Mouse (Mus musculus): Measurements from ENCODE around the gene 4930432K21Rik. TPM values are rescaled to one million over a fixed set of nuclear protein-coding genes. Genes with fewer than 3 reads are reported as not detected.
A peak's percentile ranks its signal among the peaks of the same experiment; 100 is the strongest.

The 4930432K21Rik gene
- total and polyA plus RNA-seq, 2 experiments from 2014 or later, result 2.7 to 5.9 TPM

GRCm38 (mm10) chr8:84200652-84201544 lies 53.1 kb downstream of the 4930432K21Rik start:
- DNase-seq (ENCODE audit: low spot score), result peak; percentile 60

GRCm38 (mm10) chr8:84201545-84202245 lies 53.9 kb downstream of the 4930432K21Rik start:
- peak; percentile 23 for DNase-seq (ENCODE audit: low spot score)
- H3K27ac ChIP-seq, result peak overlapping the region; percentile 80

More at GRCm38 (mm10) chr8:84200652-84201544, 53.1 kb downstream of the 4930432K21Rik start:
- peak overlapping the region; percentile 47 for H3K4me3 ChIP-seq (ENCODE audit: low read length)
- no peak for TF ChIP-seq CTCF (IDR thresholded peaks at IDR 0.05; ENCODE audit: low read depth)
- peaks cover 25% of the 10 kb centered on the region for H3K4me1 ChIP-seq (ENCODE audit: insufficient read depth, low read length)
- H3K4me2 ChIP-seq (ENCODE audit: low read depth, low read length), result peak overlapping the region; percentile 76
- H3K9me3 ChIP-seq (ENCODE audit: low read length), result no peaks in the 10 kb centered on the region
- H3K27me3 ChIP-seq (ENCODE audit: insufficient read depth, low read length), result no peaks in the 10 kb centered on the region
- no peak for ATAC-seq
- peak overlapping the region; percentile 51 for H3K9ac ChIP-seq (replicated peaks; ENCODE audit: low read length)
- no peaks in the 10 kb centered on the region for H3K36me3 ChIP-seq (ENCODE audit: insufficient read depth, low read length)
- WGBS, result 12% methylated on average over 46 of the region's 70 CpGs
- peak overlapping the region; percentile 80 for H3K27ac ChIP-seq

GRCm38 (mm10) chr8:84202466-84202865 lies 54.6 kb downstream of the 4930432K21Rik start:
- no peak overlapping the region for H3K9ac ChIP-seq (replicated peaks; ENCODE audit: low read length)

More at GRCm38 (mm10) chr8:84201545-84202245, 53.9 kb downstream of the 4930432K21Rik start:
- no peaks in the 10 kb centered on the region for H3K36me3 ChIP-seq (ENCODE audit: insufficient read depth, low read length)
- TF ChIP-seq CTCF (IDR thresholded peaks at IDR 0.05; ENCODE audit: low read depth), result no peak
- H3K27me3 ChIP-seq (ENCODE audit: insufficient read depth, low read length), result no peaks in the 10 kb centered on the region
- H3K9ac ChIP-seq (replicated peaks; ENCODE audit: low read length), result peak overlapping the region; percentile 51
- H3K9me3 ChIP-seq (ENCODE audit: low read length), result no peaks in the 10 kb centered on the region
- peak overlapping the region; percentile 47 for H3K4me3 ChIP-seq (ENCODE audit: low read length)
- ATAC-seq, result no peak
- peaks cover 25% of the 10 kb centered on the region for H3K4me1 ChIP-seq (ENCODE audit: insufficient read depth, low read length)
- peak overlapping the region; percentile 76 for H3K4me2 ChIP-seq (ENCODE audit: low read depth, low read length)
- WGBS, result 44% methylated on average over 15 of the region's 15 CpGs

GRCm38 (mm10) chr8:84202938-84203917 lies 55.4 kb downstream of the 4930432K21Rik start:
- Histone ChIP-seq H3K4me3 (ENCODE audit: low read length) (peak overlapping the region; percentile 34), H3K4me1 (ENCODE audit: insufficient read depth, low read length) (peaks cover 24% of the 10 kb centered on the region), H3K27me3 (ENCODE audit: insufficient read depth, low read length) (no peaks in the 10 kb centered on the region), H3K9me3 (ENCODE audit: low read length) (no peaks in the 10 kb centered on the region), H3K4me2 (ENCODE audit: low read depth, low read length) (peak overlapping the region; percentile 76), H3K9ac (replicated peaks; ENCODE audit: low read length) (peak overlapping the region; percentile 49), H3K36me3 (ENCODE audit: insufficient read depth, low read length) (no peaks in the 10 kb centered on the region), H3K27ac (peak overlapping the region; percentile 83)
- ATAC-seq (peak; percentile 35), DNase-seq (ENCODE audit: low spot score) (peak; percentile 68)
- 9% methylated on average over 33 of the region's 34 CpGs for WGBS
- no peak for TF ChIP-seq CTCF (IDR thresholded peaks at IDR 0.05; ENCODE audit: low read depth)

More at GRCm38 (mm10) chr8:84202466-84202865, 54.6 kb downstream of the 4930432K21Rik start:
- H3K27ac ChIP-seq, result no peak overlapping the region; the same call in 1 of the 2 replicates
- no peaks in the 10 kb centered on the region for H3K36me3 ChIP-seq (ENCODE audit: insufficient read depth, low read length)
- no peak for DNase-seq (ENCODE audit: low spot score)
- no peak overlapping the region for H3K4me3 ChIP-seq (ENCODE audit: low read length)
- H3K9me3 ChIP-seq (ENCODE audit: low read length), result no peaks in the 10 kb centered on the region
- WGBS, result 79% methylated on average over 9 of the region's 9 CpGs
- H3K27me3 ChIP-seq (ENCODE audit: insufficient read depth, low read length), result no peaks in the 10 kb centered on the region
- TF ChIP-seq CTCF (IDR thresholded peaks at IDR 0.05; ENCODE audit: low read depth), result no peak
- ATAC-seq, result no peak
- peaks cover 25% of the 10 kb centered on the region for H3K4me1 ChIP-seq (ENCODE audit: insufficient read depth, low read length)
- H3K4me2 ChIP-seq (ENCODE audit: low read depth, low read length), result peak overlapping the region; percentile 76

- Histone ChIP-seq H3K4me3 (ENCODE audit: low read length) (peak overlapping the region; percentile 34), H3K9me3 (ENCODE audit: low read length) (no peaks in the 10 kb centered on the region), H3K27me3 (ENCODE audit: insufficient read depth, low read length) (no peaks in the 10 kb centered on the region), H3K4me1 (ENCODE audit: insufficient read depth, low read length) (peaks cover 25% of the 10 kb centered on the region), H3K36me3 (ENCODE audit: insufficient read depth, low read length) (no peaks in the 10 kb centered on the region), H3K4me2 (ENCODE audit: low read depth, low read length) (peak overlapping the region; percentile 76), H3K27ac (peak overlapping the region; percentile 83), H3K9ac (replicated peaks; ENCODE audit: low read length) (peak overlapping the region; percentile 49)
- peak; percentile 6; the same call in 1 of the 2 replicates for ATAC-seq
- DNase-seq (ENCODE audit: low spot score), result no peak
- WGBS, result 54% methylated on average over 13 of the region's 13 CpGs
- TF ChIP-seq CTCF (IDR thresholded peaks at IDR 0.05; ENCODE audit: low read depth), result peak; percentile 53
Measured at GRCm38 (mm10) chr8:84203975-84204772, 56.3 kb downstream of the 4930432K21Rik start.

Data from hindbrain, postnatal 0 days (tissue).